Mouse (Mus musculus) forebrain, embryonic 14.5 days (tissue): ENCODE measurements around the gene Gdf7. TPM values are rescaled to one million over a fixed set of nuclear protein-coding genes. Genes with fewer than 3 reads are reported as not detected.

Experiments
- ATAC-seq: fragments of 200-750 bp; cut with Nextera tagmentation; 2 replicates; pipeline ENCODE4 v1.8.0; 2017; ENCODE audit warnings: mild to moderate bottlenecking, moderate library complexity
- DNase-seq: peaks from one replicate; pipeline ENCODE4 v3.0.0-alpha.2; 2015; ENCODE audit warnings: low spot score
- H3K27ac ChIP-seq: fragments of 300-500 bp; sonication (generic); 2 replicates; pipeline ENCODE4 v1.5.1; 2014; ENCODE audit warnings: low read depth, mild to moderate bottlenecking, control low read depth, low read length, moderate library complexity
- H3K27me3 ChIP-seq: fragments of 300-500 bp; sonication (generic); replicated peaks from 2 replicates; pipeline ENCODE4 v1.6.1; 2014; ENCODE audit warnings: low read length, control low read depth, mixed read lengths; ENCODE audit not compliant: control insufficient read depth, insufficient read depth
- H3K36me3 ChIP-seq: fragments of 300-500 bp; sonication (generic); 2 replicates; pipeline ENCODE4 v1.6.1; 2014; ENCODE audit warnings: low read length, control low read depth; ENCODE audit not compliant: control insufficient read depth, insufficient read depth
- H3K4me1 ChIP-seq: fragments of 300-500 bp; sonication (generic); 2 replicates; pipeline ENCODE4 v1.6.1; 2014; ENCODE audit warnings: antibody characterized with exemption, low read length, control low read depth; ENCODE audit not compliant: control insufficient read depth, insufficient read depth
- H3K4me2 ChIP-seq: fragments of 300-500 bp; sonication (generic); 2 replicates; pipeline ENCODE4 v1.6.1; 2014; ENCODE audit warnings: mild to moderate bottlenecking, control low read depth, low read length
- H3K4me3 ChIP-seq: fragments of 300-500 bp; sonication (generic); 2 replicates; pipeline ENCODE4 v1.5.1; 2014; ENCODE audit warnings: low read depth, low read length, control low read depth
- H3K9ac ChIP-seq: fragments of 300-500 bp; sonication (generic); 2 replicates; pipeline ENCODE4 v1.6.1; 2014; ENCODE audit warnings: mild to moderate bottlenecking, low read length, control low read depth, moderate library complexity
- H3K9me3 ChIP-seq: fragments of 300-500 bp; sonication (generic); replicated peaks from 2 replicates; pipeline ENCODE4 v1.6.1; 2016; ENCODE audit warnings: low read length, control low read depth, mixed read lengths; ENCODE audit not compliant: control insufficient read depth
- WGBS: fragments of 180-500 bp; shearing (Covaris S2); extraction: QIAGEN DNeasy Blood & Tissue Kit; methylation state at CpG from one replicate; pipeline ENCODE4 v1.1.7; 2014; 5-methylcytosine and 5-hydroxymethylcytosine counted together
- polyA plus RNA-seq: library from polyadenylated mRNA; unstranded; fragments of >200 nt; fragmentation: Nextera tagmentation; extraction: Ambion mirVana; gene quantifications from 2 replicates; pipeline ENCODE4 v1.2.1, GENCODE M21; 2014

Gene Gdf7
- polyA plus RNA-seq, result not detected in 2 replicates

GRCm38 (mm10) chr12:8301841-8302431 lies at the start of gene Gdf7:
TSS of gene Gdf7 (minus strand) at chr12:8301954.
- Histone ChIP-seq H3K27me3 (peaks cover 77% of the 10 kb centered on the region), H3K4me2 (peak within 1 kb of the TSS; percentile 62), H3K36me3 (no peaks in the 10 kb centered on the region), H3K9ac (peak within 1 kb of the TSS; percentile 35; the same call in 1 of the 2 replicates), H3K27ac (no peak within 1 kb of the TSS), H3K4me3 (peak within 1 kb of the TSS; percentile 35), H3K4me1 (no peaks in the 10 kb centered on the region), H3K9me3 (no peaks in the 10 kb centered on the region)
- 1% methylated on average over 48 of the region's 53 CpGs for WGBS
- ATAC-seq, result peak; percentile 59
- no peak for DNase-seq

- Histone ChIP-seq H3K36me3 (no peaks in the 10 kb centered on the region), H3K27me3 (no peaks in the 10 kb centered on the region), H3K4me1 (no peaks in the 10 kb centered on the region; the same call in 1 of the 2 replicates), H3K4me3 (no peak overlapping the region), H3K27ac (no peak overlapping the region), H3K4me2 (no peak overlapping the region), H3K9ac (no peak overlapping the region), H3K9me3 (no peaks in the 10 kb centered on the region)
- ATAC-seq, result no peak
- 53% methylated on average over 4 of the region's 4 CpGs for WGBS
- no peak for DNase-seq
These were observed 49.5 kb upstream of the Gdf7 start for GRCm38 (mm10) chr12:8351025-8351903.

- Histone ChIP-seq H3K27me3 (no peaks in the 10 kb centered on the region), H3K4me1 (no peaks in the 10 kb centered on the region; the same call in 1 of the 2 replicates), H3K27ac (no peak overlapping the region), H3K36me3 (no peaks in the 10 kb centered on the region), H3K4me3 (no peak overlapping the region), H3K9ac (no peak overlapping the region), H3K9me3 (no peaks in the 10 kb centered on the region), H3K4me2 (no peak overlapping the region)
- DNase-seq (no peak), ATAC-seq (no peak)
- 82% methylated on average over 9 of the region's 9 CpGs for WGBS
These were observed 47.2 kb upstream of the Gdf7 start for GRCm38 (mm10) chr12:8348733-8349513.

GRCm38 (mm10) chr12:8347746-8348462 lies 46.1 kb upstream of the Gdf7 start:
- DNase-seq (no peak), ATAC-seq (no peak)
- WGBS, result 82% methylated on average over 8 of the region's 8 CpGs
- no peaks in the 10 kb centered on the region; the same call in 1 of the 2 replicates for H3K4me1 ChIP-seq
- H3K9me3 ChIP-seq, result no peaks in the 10 kb centered on the region
- no peak overlapping the region for H3K4me3 ChIP-seq
- H3K4me2 ChIP-seq, result no peak overlapping the region
- H3K36me3 ChIP-seq, result no peaks in the 10 kb centered on the region
- no peak overlapping the region for H3K27ac ChIP-seq
- no peak overlapping the region for H3K9ac ChIP-seq
- H3K27me3 ChIP-seq, result no peaks in the 10 kb centered on the region

GRCm38 (mm10) chr12:8345539-8345938 lies 43.8 kb upstream of the Gdf7 start:
- ATAC-seq, result no peak
- no peaks in the 10 kb centered on the region for H3K27me3 ChIP-seq
- H3K4me1 ChIP-seq, result no peaks in the 10 kb centered on the region; the same call in 1 of the 2 replicates
- no peak overlapping the region for H3K4me3 ChIP-seq
- 96% methylated on average over 5 of the region's 5 CpGs for WGBS
- H3K9me3 ChIP-seq, result no peaks in the 10 kb centered on the region
- peaks cover 12% of the 10 kb centered on the region for H3K36me3 ChIP-seq
- H3K9ac ChIP-seq, result no peak overlapping the region
- no peak for DNase-seq
- H3K27ac ChIP-seq, result no peak overlapping the region
- H3K4me2 ChIP-seq, result no peak overlapping the region

GRCm38 (mm10) chr12:8344897-8345296 lies 43.1 kb upstream of the Gdf7 start:
- no peak overlapping the region for H3K4me2 ChIP-seq
- H3K4me1 ChIP-seq, result no peaks in the 10 kb centered on the region; the same call in 1 of the 2 replicates
- no peak overlapping the region for H3K4me3 ChIP-seq
- no peaks in the 10 kb centered on the region for H3K9me3 ChIP-seq
- H3K27me3 ChIP-seq, result no peaks in the 10 kb centered on the region
- H3K36me3 ChIP-seq, result peaks cover 12% of the 10 kb centered on the region
- 77% methylated on average over 9 of the region's 9 CpGs for WGBS
- H3K9ac ChIP-seq, result no peak overlapping the region
- ATAC-seq, result no peak
- H3K27ac ChIP-seq, result no peak overlapping the region; the same call in 1 of the 2 replicates
- no peak for DNase-seq

GRCm38 (mm10) chr12:8343381-8343780 lies 41.6 kb upstream of the Gdf7 start:
- H3K36me3 ChIP-seq, result peaks cover 17% of the 10 kb centered on the region
- 93% methylated on average over 3 of the region's 3 CpGs for WGBS
- DNase-seq (no peak), ATAC-seq (no peak)
- no peaks in the 10 kb centered on the region for H3K9me3 ChIP-seq
- H3K27me3 ChIP-seq, result no peaks in the 10 kb centered on the region
- peaks cover 4% of the 10 kb centered on the region; the same call in 1 of the 2 replicates for H3K4me1 ChIP-seq
- H3K27ac ChIP-seq, result no peak overlapping the region
- no peak overlapping the region for H3K4me3 ChIP-seq
- H3K4me2 ChIP-seq, result no peak overlapping the region
- no peak overlapping the region for H3K9ac ChIP-seq

- Histone ChIP-seq H3K4me3 (no peak overlapping the region), H3K4me2 (no peak overlapping the region), H3K36me3 (peaks cover 31% of the 10 kb centered on the region), H3K9me3 (no peaks in the 10 kb centered on the region), H3K9ac (no peak overlapping the region), H3K27ac (no peak overlapping the region), H3K4me1 (peaks cover 4% of the 10 kb centered on the region; the same call in 1 of the 2 replicates), H3K27me3 (no peaks in the 10 kb centered on the region)
- WGBS, result 95% methylated on average over 6 of the region's 6 CpGs
- DNase-seq (no peak), ATAC-seq (no peak)
These were observed 39.3 kb upstream of the Gdf7 start for GRCm38 (mm10) chr12:8341008-8341407.
